Comparison of ENCODE assay signal across 17 mouse cellular contexts in genomic region chr13:30069397-30069796, GRCm38 (mm10).
"Had no signal": no experiment of that assay in that cellular context is flagged by ENCODE, and none has a peak within 500 bp of the region (broad histone marks: within the 10 kb centered on the region; RNA-seq: fewer than 3 reads in every experiment).

No protein-coding gene starts in this region.

- H3K36me3 ChIP-seq: midbrain, embryonic 10.5 days; midbrain, embryonic 13.5 days; midbrain, embryonic 15.5 days; neural tube, embryonic 12.5 days; stomach, embryonic 15.5 days had no signal

- H3K4me3 ChIP-seq: midbrain, embryonic 10.5 days; midbrain, embryonic 13.5 days; midbrain, embryonic 15.5 days; neural tube, embryonic 12.5 days; stomach, embryonic 15.5 days had no signal

- H3K27me3 ChIP-seq: midbrain, embryonic 13.5 days; midbrain, embryonic 15.5 days; neural tube, embryonic 12.5 days; stomach, embryonic 15.5 days had no signal

- H3K4me1 ChIP-seq: midbrain, embryonic 13.5 days; midbrain, embryonic 15.5 days; neural tube, embryonic 12.5 days had no signal

- H3K9ac ChIP-seq: liver, embryonic 14.5 days; lung, embryonic 14.5 days; midbrain, embryonic 13.5 days; midbrain, embryonic 15.5 days; neural tube, embryonic 12.5 days; stomach, embryonic 15.5 days had no signal

- H3K27ac ChIP-seq: liver, embryonic 14.5 days; midbrain, embryonic 10.5 days; midbrain, embryonic 13.5 days; midbrain, embryonic 15.5 days; neural tube, embryonic 12.5 days; stomach, embryonic 15.5 days; stomach, postnatal 0 days had no signal

- DNase-seq: lung, adult 18-20 months; lung, embryonic 14.5 days; lung, postnatal 10 days; lung, postnatal 4 days; right cerebral cortex, postnatal 25 days; right cerebral cortex, postnatal 4 days; spleen, adult 18-20 months; thymus, adult 2 months; thymus, postnatal 25 days; thymus, postnatal 4 days had no signal

- H3K9me3 ChIP-seq: midbrain, embryonic 10.5 days; midbrain, embryonic 13.5 days; midbrain, embryonic 15.5 days; neural tube, embryonic 12.5 days; stomach, embryonic 15.5 days had no signal

- ATAC-seq: midbrain, embryonic 13.5 days; midbrain, embryonic 15.5 days had no signal
